Mouse (Mus musculus) left cerebral cortex, adult 2 months (tissue): ENCODE measurements at regions not wholly inside any gene's neighbourhood (a gene's known extent, or its start where the extent isn't known, plus 50 kb on each side); places are given as distances from the start of the nearest gene placed in this dataset.

Experiments
- DNase-seq, 2 experiments: peaks; one replicate each; pipeline ENCODE4 v3.0.0; 2021 to 2022; ENCODE audit warnings: low spot score in 2 of 2, mixed read lengths in 1 of 2; ENCODE audit errors: extremely low spot score in 1 of 2
- H3K27ac ChIP-seq: fragments of 200-600 bp; 2 replicates; pipeline ENCODE4 v1.8.1; 2022
- H3K4me3 ChIP-seq: fragments of 200-600 bp; 2 replicates; pipeline ENCODE4 v1.8.1; 2022
- CTCF ChIP-seq: fragments of 200-600 bp; IDR thresholded peaks from 2 replicates; pipeline ENCODE4 v1.8.1; 2022; ENCODE audit warnings: antibody characterized with exemption, mild to moderate bottlenecking, moderate library complexity
- intact Hi-C: fragments of 180-260 bp; cut with DNase I; formaldehyde crosslinking; loops from one replicate; pipeline ENCODE4 v1.15.1; 2025
- microRNA-seq, 2 experiments: library from miRNA; unstranded; fragments of <30 nt; microRNA quantifications; one replicate each; pipeline ENCODE4 v1.2.0; 2021

DNA sequence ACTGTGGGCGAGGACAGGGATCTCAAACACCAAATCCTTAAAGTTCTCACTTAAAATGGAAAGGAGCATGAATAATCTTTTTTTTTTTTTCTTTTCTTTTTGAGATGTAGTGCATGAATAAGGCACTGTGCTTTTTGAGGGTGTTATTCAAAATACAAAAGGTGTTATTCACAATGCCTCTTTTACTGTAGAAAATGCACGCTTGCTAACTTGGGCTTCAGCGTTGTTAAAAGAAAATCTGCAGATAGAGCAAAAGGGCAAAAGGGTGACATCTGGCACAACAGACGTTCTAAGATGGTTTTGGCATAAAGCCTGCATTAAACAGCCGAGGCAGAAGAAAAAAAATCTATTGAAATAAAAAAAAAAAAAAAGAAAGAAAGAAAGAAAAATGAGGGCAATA is 651.5 kb upstream of the Lrrn3 start:
- no peak overlapping the region for H3K27ac ChIP-seq
- TF ChIP-seq CTCF = no peak
- DNase-seq = no peak
- intact Hi-C loops = loop anchor here (2.0 kb wide), 1 partner anchor 187 kb away; no protein-coding TSS in a partner anchor
- H3K4me3 ChIP-seq = no peak overlapping the region

GRCm38 (mm10) chr12:42100189-42100588 is 614.0 kb upstream of the Lrrn3 start:
- no peak for DNase-seq
- Histone ChIP-seq H3K27ac (no peak overlapping the region), H3K4me3 (no peak overlapping the region)
- no peak for TF ChIP-seq CTCF
- intact Hi-C loops = no loop called here

DNA sequence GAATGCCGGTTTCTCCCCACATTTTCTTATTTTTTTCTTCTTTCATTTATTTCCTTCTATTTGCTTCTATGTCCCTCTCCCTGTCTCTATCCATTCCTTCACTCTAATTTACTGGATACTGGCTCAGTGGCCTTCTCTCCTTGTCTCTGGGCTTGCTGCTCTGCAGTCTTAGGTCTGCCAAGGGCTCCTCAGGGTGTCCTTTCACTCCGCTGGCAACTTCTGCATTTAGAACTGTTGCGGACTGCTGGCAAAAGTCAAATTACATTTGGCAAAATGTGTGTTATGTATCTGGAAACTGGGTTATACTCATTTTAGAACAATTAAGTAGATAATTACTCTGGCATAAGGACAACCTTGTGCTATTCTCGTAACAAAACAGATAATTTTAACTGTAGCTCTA is 584.2 kb upstream of the Lrrn3 start:
- intact Hi-C loops = no loop called here
- Histone ChIP-seq H3K4me3 (no peak overlapping the region), H3K27ac (no peak overlapping the region)
- no peak for DNase-seq
- TF ChIP-seq CTCF = no peak

GRCm38 (mm10) chr12:42063745-42064144 is 577.5 kb upstream of the Lrrn3 start:
- no peak for DNase-seq
- intact Hi-C loops = no loop called here
- no peak for TF ChIP-seq CTCF

GRCm38 (mm10) chr12:42049056-42049455 is 562.8 kb upstream of the Lrrn3 start:
- Histone ChIP-seq H3K27ac (no peak overlapping the region), H3K4me3 (no peak overlapping the region)
- DNase-seq = no peak
- intact Hi-C loops = no loop called here
- no peak for TF ChIP-seq CTCF

More at GRCm38 (mm10) chr12:42063745-42064144, 577.5 kb upstream of the Lrrn3 start:
- H3K27ac ChIP-seq = no peak overlapping the region
- H3K4me3 ChIP-seq = no peak overlapping the region

DNA sequence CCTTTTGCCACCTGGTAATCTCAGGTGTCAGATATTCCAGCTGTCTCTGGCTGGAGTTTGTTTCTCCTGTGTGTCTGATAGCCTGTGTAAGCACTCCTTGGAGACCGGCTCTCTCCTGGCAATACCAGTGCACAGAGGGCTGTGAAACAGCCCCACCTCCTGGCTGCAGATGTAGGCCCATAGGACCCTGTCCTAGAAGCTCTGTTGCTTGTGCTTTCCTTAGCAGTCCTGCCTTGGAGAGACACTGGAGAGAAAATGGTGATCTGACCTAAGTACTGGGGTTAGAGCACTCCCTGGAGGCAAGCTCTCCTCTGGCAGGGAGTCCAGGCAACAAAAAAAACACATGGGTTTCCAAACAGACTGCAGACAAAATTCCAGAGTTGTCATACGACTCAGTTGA is 541.6 kb upstream of the Lrrn3 start:
- TF ChIP-seq CTCF = no peak
- H3K4me3 ChIP-seq = no peak overlapping the region
- DNase-seq = no peak
- intact Hi-C loops = no loop called here
- H3K27ac ChIP-seq = no peak overlapping the region

DNA sequence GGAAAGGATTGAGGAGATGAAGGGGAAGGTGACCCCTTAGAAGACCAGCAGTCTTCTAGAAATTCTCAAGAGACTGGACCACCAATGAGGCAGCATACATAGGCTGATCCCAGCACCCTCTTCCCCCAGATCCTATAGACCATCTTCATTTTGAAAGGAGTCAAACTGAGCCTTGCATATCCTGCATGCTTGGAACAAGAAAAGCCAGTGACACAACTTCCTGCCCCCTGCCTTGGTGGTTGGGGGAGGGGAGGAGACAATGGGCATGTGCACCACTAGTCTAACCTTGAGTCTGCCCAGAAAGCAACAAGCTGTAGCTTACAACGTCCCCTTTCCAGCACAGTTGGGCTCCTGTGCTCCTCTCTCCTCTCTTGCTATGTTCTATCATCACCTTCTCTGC is 531.3 kb upstream of the Lrrn3 start:
- Histone ChIP-seq H3K4me3 (no peak overlapping the region), H3K27ac (no peak overlapping the region)
- TF ChIP-seq CTCF = no peak
- intact Hi-C loops = no loop called here
- no peak for DNase-seq

- H3K27ac ChIP-seq = no peak overlapping the region
- TF ChIP-seq CTCF = no peak
- intact Hi-C loops = no loop called here
- no peak overlapping the region for H3K4me3 ChIP-seq
- DNase-seq = no peak
Measured at GRCm38 (mm10) chr12:42008827-42009383, 522.7 kb upstream of the Lrrn3 start.

DNA sequence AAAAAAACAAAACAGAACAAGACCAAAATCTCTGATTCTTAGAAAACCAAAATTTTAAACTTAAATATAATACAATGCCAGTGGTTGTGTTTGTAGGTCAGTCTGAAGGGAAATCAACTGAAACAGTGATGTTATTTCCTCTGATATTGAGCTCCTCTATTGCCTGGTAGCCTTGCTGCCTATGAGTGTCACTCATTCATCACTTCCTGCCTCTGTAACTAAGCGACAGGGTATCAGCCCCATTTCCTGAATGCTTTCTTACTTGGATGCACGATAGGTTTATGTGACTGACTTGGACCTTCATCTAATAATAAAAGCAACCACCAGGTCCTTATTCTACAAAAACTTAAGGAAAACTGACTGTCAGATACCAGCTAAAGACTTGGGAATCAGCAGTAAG is 520.7 kb upstream of the Lrrn3 start:
- Histone ChIP-seq H3K4me3 (no peak overlapping the region), H3K27ac (no peak overlapping the region)
- intact Hi-C loops = no loop called here
- no peak for DNase-seq
- no peak for TF ChIP-seq CTCF

Small RNA genes in the stretch of these regions (microRNA-seq; reads per million reads assigned to microRNA genes)
- gene Gm25248 = 0 reads per million in 2 experiments
